Mouse (Mus musculus): Measurements from ENCODE around the gene Aldh3b2.

The Aldh3b2 gene

DNA sequence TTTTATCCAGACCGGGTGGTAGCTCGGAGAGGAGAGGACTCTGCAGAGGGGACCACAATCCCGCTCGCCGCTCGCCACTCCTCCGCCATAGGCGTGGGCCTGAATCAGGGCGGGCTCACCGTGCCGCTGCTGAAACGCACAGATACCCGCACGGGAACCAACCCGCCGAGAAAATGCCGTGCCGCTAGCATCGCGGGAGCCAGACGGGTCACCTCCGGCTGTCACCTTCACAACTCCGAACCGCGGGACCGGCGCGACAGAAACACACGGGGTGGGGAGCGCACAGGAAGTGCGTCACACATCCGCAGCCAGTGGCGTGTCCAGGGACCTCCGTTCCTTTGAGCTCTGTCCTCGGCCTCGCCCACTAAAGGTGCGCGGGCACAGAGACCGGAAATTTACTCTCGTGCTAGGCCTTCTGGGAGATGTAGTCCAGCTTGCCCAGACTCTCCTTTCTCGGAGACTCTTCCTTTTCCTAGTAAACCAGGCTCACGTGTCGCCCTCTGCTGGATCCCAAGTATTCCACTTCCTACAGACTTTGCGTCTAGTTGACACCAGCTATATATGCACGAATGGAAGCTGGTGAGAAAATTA lies 40.4 kb downstream of the Aldh3b2 start, which contains the start of gene Ndufv1:
Gene Ndufv1, minus strand, starts transcription at position 375 of the 591 bp plus-strand sequence.
- ATAC-seq (ENCODE audit: low TSS enrichment): peak; percentile 99

GRCm38 (mm10) chr19:4013066-4013465 lies 40.9 kb downstream of the Aldh3b2 start:
- ATAC-seq (ENCODE audit: low TSS enrichment): peak; percentile 13; the same call in 1 of the 2 replicates

DNA sequence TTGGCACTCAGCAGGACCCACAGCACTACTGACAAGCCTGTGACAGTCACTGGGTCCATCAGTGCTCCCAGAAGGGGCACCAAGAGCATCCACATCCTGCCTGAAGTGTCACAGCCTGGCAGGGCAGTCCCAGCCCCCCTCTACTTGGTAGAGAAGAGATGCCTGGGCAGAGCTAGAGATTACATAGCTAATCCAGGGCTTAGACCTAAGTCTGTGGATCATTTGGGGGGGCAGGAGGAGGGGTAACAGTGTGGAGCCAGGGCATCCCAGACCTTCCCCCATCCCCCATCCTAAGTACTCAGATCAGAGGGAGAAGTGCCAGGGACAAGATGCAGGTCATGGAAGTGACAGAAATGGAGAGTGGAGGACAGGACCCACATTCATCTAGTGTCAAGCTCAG lies 42.7 kb downstream of the Aldh3b2 start:
- ATAC-seq (ENCODE audit: low TSS enrichment): no peak

- ATAC-seq (ENCODE audit: low TSS enrichment): no peak
Observed at GRCm38 (mm10) chr19:4015635-4016034, 43.5 kb downstream of the Aldh3b2 start.

- ATAC-seq (ENCODE audit: low TSS enrichment): no peak
Observed at GRCm38 (mm10) chr19:4017921-4018587, 45.9 kb downstream of the Aldh3b2 start.

- peak; percentile 85; the same call in 1 of the 2 replicates for ATAC-seq (ENCODE audit: low TSS enrichment)
Observed at GRCm38 (mm10) chr19:4018743-4019583, 46.8 kb downstream of the Aldh3b2 start.

DNA sequence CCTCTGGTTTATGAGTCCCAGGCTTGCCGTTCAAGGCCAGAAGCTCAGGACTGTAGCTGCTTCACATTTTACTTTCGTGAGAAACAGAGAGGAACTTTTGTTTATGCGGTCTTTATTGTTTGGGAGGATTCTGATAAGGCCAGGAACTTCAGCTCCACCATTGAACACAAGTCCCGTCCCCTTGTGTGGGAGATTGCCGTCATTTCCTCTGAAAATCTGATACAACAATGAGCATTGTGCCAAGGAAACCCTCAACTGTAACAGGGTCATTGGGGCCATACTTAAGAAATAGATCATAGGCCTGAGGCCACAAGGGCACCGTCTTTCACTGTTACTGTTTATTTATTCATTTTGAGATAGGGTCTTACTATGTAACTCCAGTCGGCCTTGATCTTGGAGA lies 51.1 kb downstream of the Aldh3b2 start:
- no peak for ATAC-seq (ENCODE audit: low TSS enrichment)

DNA sequence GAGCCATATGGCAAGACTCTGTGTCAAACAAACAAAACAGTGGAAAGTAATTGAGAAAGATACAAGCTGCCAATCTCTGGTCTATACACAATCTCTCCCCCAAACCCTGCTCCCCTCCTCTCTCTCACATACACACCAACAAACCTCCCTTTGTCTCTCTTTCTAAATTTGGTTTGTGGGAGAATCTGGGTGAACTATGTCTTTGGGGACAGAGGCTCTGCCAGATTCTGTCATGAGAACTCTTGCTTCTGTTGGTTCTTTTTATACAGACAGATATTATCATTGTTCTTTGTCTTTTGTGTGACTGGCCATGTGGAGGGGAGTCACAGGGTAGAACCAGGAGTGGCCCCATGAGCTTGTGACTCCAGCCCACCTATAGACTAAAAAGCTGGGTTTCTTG lies 55.4 kb downstream of the Aldh3b2 start:
- ATAC-seq (ENCODE audit: low TSS enrichment): no peak

Data from frontal cortex, adult (tissue).